Mouse (Mus musculus): ENCODE results near the gene Pls1. TPM values are rescaled to one million over a fixed set of nuclear protein-coding genes. Genes with fewer than 3 reads are reported as not detected.

The Pls1 gene
- total RNA-seq (2021) = under 1 TPM; 0.66 to 0.99 TPM
- long read RNA-seq, experiment 1 = 0 reads
- long read RNA-seq, experiment 2 = 0 reads

DNA sequence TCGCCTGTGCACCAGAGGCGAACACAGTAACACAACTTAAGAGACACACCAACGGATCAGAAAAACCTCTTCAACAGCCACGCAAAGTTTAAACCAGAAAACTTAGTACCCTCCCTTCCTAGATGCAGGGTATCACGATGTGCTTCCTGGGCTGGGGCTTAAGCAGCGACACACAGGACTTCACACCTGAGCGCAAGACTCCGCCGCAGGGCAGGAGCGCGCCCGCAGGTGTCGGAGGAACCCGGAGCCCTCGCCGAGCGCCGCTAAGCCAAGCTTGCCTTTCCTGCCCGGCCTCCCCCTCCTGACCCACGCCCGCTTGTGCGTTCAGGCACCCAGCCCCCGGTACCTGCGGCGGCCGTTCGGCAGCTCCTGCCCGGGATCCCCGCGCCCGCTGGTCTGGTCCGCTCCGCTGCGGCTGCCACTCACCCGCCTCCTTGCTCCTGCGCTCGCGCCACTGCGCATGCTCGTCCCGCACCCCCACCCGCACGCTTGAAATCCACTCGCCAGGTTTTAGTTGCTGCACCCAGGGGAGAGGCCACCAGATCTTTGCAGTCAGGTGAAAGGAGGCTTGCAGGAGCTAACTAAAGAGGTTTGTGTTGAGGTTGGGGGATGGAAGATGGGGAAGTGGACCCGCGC, at the start of gene Pls1:
Gene Pls1 (minus strand): TSS at position 487 of the 636 bp plus-strand sequence.
- DNase-seq = peak; percentile 73

DNA sequence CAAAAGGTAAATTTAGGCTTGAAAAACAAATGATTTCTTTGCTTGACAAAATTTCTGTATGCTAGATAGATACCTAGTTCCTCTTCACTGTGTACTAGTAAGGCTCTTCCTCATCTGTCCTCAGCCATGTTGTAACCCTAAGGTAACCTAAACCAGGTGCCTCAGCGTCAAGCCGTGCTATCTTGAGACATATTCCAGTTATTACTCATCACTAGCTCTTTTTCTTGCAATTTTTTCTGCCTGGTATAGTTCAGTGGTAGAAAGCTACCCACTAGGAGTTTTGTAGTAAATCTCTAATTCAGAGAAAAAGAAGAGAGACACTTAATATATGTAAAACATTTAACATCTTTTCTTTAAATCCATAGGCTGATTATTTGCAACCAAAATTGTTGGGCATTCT, 37.6 kb upstream of the Pls1 start:
- DNase-seq = no peak

DNA sequence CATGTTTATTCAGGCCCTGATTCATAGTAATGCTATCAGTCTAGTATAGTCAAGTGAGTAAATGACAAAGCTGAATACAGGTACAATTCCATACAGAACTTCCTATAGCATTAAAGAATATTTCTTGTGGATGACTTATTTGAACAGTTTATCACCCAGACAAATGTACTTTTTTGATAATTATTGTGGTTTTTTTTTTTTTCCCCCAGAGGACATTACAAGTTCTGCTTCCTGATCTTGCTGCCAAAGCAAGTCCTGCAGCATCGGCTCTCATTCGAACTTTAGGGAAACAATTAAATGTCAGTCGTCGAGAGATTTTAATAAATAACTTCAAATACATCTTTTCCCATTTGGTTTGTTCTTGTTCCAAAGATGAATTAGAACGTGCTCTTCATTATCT, 33.1 kb upstream of the Pls1 start:
- DNase-seq = no peak

DNA sequence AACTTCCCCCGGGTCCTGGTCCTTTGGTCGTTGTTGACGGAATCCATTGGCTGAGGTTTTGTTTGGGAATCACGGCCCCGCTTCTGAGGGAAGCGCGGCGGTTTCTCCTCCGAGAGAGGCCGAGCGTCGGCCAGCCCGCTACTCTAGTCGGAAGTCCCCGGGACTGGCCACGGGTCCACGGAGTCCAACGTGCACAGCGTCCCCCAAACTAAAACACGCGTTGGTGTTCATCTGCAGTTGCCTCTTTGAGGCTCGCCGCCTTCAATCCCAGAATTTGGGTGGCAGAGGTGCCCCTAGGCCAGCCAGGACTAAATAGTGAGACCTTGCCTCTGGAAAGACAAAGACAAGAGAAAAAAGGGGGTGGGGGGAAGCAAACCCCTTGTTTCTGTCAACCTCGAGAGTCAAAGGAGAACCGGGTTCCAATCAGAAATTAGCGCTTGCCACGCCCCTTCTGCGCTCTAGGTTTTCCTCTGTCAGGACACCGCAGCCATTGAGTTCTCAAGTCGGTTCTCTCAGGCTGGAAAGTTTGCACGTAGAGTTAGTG, 13.0 kb upstream of the Pls1 start:
- DNase-seq = peak; percentile 14

DNA sequence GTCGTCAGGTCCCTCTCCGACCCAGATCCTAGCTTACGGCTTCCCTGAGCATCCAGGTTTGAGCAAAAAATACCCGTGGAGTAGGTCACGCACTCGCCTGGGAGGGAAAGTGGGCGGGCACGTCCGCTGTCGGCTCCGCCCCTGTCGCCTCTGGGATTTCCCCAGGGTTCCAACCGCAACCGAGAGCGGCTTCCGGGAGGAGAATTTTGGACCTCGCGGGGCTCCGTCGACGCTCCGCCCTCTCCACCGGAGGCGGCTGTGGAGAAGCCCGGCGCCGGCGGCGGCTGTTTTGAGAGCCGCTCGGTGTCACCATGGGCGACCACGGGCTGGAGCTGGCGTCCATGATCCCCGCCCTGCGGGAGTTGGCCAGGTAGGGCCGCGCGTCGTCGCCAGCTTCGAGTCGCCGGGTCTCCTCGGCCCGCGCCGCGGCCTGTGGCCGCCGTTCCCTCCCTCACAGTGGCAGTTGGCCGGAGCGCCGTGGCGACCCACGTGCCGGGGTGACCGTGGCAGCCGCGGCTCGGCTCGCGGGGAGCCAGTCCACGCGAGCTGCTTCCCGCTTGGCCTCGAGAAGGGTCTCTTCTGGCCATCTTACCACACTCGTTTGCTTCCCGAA, 12.4 kb upstream of the Pls1 start, which contains the start of gene Atr:
Gene Atr (plus strand): TSS at position 184 of the 613 bp plus-strand sequence.
- peak; percentile 92 for DNase-seq

DNA sequence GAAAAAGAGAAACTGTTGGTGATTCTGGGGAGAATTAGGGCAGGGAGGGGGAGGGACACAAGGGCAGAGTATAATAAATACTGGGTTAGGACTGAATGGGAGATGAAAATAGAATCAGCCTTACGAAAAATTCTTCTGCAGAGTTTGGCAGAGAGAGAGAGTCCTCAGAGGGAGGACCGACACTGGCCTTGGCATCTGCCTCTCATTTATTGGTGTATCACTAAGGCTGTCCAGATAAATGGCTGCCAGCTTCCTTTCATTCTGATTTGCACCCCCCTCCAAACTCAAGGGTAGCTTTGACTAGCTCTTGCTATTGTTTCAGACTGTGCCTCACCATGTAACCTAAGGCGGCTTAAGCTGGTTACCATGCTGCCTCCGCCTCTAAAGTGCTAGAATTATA, 10.9 kb upstream of the Pls1 start:
- no peak for DNase-seq

DNA sequence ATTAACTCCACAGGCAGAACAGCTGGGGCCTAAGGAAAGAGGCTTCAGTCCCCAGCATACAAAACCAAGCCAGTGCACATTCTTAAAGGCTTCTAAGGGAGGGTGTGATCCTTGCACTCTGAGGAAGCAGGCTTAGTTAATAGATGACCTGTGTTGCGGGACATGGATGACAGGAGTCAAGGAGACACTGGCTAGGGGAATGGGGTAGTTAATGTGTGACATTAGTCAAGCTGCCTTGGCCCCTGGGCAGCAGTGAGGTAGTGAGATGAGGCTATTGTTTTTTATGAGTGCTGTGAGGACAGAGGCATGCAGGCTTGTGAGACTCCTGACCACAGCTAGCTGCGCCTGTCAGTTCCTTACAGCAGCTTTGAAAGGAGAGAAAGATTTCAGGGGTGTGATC, 9.8 kb upstream of the Pls1 start:
- DNase-seq = no peak

DNA sequence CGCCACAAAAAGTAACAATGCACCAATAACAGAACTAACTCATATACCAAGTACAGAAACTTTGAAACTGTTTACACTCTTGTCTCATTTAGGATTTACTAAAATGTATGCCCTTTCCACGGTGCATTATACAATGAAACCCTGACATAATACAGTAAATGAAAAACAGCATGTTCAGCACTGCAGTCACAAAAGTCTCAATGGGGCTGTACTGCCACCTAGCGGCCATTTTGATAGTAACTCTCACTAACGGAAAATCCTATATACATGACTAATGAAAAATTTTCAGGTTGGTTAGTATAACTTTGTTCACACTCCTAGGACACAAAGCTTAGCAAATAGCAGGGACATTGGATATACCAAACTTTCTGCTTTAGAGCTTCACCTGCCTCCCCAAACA, 7.8 kb upstream of the Pls1 start:
- peak; percentile 79 for DNase-seq

DNA sequence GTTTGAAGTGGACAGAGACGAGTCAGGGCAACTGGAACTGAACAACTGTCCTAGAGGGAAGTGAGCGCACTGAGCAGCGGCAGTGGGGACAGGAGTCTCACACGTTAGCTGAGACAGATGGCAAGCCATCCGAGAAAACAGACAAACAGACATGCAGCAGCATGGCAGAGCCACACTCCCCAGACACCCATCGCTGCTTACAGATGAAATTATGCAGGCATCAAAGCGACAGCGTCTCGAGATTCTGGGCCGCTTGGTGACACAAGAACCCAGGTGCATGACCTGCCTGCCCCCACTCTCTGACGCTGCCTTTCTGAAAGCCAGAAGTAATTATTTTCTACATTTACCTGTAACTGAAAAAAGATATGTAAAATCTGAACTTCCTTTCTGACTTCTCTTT, 6.6 kb upstream of the Pls1 start:
- DNase-seq = no peak

DNA sequence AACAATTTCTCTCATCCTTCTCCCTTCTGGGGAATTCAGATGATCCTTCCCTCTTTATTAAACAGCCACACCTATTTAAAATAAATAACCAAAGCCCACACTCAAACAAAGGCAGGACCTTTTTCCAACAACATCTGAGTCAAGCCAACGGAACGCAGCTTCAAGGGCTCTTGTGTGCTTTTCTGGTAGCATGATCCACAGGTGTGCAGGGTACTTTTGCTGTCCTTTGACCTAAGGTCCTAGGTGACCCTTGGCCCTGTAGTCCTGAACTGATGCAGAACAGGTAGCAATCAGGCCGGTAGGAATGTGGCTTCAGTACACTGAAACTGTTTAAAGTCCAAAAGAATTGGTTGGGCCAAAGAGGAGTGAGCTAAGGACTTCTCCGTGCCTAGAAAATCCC, 600 bp upstream of the Pls1 start:
- DNase-seq = no peak

DNA sequence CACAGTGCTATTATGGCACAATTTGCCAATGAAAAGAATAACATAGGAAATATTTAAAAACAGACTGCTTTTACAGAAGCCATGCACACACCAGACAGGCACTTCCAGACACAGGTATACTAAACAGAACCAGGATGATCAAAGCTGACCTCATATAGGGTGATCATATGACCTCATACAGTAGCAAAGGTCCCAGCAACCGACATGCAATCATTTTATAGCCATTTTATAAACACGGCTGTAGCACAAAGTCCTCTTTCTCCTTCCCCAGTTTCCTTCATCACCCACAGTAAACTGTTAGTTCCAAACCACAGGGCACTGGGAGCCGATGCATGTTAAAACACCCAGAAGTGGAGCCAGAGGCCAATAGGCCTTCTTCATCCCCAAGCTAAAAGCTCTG, 5.7 kb downstream of the Pls1 start:
- DNase-seq = no peak

DNA sequence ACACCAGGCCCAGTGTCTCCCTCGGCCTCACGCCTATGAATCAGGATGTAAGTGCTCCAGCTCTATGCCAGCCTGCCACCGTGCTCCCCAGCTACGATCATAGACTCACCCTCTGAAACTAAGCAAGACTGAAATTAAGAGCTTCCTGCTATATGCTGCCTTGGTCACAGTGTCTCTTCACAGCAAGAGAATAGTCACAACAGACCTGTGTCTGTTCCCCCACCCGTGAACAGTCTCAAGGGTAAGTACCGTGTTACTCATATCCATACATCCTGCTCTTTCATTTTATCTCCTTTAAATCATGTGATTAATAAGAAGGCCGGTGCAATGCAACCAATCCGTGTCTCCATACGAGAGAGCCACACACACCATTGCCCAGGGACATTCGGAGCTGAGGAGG, 9.4 kb downstream of the Pls1 start:
- DNase-seq = no peak

DNA sequence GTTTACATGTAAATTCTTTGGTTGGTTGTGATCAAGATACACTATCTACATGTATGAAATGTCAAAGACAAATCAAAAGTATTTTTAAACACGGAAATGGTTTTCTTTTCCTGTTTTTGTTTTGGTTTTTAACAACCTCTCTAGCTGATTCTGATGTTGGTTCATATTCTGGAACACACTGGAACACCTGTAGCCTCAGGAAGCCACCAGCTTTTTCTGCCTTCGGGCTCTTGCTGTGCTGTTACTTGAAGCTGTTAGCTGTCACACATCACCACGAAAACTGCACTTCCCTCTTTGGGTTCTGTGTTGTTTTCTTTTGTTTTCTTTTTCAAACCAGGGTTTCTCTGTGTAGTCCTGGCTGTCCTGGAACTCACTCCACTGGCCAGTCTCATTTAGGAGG, 10.3 kb downstream of the Pls1 start:
- DNase-seq = no peak

DNA sequence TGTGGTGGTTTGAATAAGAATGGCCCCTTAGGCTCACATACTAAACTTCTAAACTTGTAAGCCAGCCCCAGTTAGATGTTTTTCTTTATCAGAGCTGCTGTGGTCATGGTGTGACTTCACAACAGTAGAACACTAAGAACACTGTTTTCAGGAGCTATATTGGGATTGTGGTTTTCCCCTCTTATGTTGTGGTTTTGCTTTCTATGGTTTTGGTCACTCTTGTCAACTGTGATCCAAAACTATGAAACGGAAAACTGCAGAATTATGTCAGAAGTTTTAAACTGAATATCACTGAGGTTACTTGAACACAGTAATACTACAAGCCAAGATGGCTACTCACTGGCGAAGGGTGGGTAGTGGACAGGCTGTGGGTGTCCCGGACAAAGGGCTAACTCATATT, 12.4 kb downstream of the Pls1 start:
- no peak for DNase-seq

DNA sequence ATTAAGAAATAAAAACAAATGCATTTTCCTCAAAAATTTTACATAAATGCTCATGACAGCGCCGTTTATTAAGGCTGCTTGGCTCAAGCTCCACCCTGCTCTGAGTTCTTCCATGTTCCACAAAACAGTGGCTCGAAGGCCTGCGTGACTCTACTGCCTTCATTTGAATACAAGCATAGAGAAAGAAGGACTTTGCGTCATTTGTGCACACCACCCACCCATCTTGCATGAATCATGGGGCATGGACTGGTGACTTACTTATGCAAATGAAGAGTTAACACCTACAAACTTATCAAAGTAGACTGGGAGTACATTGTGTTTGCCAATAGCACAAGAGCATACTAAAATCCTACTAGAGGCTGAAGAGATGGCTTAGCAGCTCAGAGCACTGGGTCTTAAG, 17.5 kb downstream of the Pls1 start:
- DNase-seq = no peak

DNA sequence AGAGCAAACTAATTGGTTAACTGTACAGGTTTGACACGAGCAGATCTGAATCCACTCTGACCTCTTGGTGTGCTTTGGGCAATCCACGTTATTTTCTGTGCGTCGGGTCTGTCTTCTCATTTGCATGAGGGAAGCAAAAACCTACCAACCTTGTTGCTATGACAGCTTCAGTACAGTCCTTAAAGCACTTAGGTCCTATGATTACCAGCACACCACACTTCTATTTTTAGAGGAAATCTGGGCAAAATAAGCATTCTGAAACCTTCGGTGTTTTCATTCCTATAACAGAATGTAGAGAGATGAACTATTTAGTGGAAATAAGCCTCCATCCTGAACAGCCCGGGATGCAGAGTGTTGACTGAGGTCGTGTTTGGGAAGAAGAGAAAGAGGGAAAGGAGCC, 22.6 kb downstream of the Pls1 start:
- no peak for DNase-seq

DNA sequence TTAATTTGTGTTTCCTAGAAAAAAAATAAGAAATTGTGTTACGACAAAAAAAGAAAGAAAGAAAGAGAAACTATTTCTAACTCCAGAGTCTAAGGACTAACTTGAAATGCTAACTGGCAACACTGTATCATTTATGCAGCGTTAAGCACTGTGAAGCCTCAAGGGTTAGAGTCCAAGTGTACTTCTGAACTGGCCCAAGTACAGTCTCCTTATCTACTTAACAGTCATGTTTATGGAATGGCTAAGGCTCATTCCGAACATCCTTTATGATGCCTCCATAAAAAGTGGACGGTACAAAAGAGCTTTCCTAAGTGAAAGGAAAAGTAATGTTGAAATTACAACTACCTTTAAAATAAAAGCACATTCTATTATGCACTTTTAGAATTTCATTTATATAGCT, 29.4 kb downstream of the Pls1 start:
- no peak for DNase-seq

DNA sequence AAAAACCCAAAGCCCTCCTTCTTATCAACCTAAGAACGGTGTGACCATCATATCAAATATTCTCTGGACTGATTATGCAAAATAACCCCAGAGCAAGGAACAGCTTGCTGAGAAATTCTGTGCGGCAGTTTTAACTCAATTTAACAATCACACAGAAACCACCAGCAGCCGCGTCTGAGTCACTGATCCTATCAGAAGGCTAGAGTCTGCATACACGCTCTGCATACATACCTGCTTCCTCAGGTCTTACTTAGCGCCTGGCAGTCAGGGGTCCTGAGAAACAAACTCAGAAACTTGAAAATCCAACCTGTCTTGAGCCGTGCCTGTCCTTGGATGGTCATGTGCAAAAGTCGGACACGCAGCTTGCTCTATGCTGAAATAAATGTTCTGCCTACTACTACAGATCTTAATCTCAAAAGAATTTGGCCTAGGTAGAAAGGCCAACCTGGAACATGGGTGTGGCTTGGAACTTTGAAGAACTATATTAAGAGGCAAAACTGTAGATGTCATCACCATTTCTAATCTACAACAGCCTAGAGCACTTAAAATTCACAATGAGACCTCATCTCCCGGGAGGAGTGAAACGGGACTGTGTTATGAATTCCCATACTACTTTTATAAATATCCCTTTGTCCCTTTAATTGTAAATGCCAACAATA, 30.0 kb downstream of the Pls1 start:
- DNase-seq = no peak

DNA sequence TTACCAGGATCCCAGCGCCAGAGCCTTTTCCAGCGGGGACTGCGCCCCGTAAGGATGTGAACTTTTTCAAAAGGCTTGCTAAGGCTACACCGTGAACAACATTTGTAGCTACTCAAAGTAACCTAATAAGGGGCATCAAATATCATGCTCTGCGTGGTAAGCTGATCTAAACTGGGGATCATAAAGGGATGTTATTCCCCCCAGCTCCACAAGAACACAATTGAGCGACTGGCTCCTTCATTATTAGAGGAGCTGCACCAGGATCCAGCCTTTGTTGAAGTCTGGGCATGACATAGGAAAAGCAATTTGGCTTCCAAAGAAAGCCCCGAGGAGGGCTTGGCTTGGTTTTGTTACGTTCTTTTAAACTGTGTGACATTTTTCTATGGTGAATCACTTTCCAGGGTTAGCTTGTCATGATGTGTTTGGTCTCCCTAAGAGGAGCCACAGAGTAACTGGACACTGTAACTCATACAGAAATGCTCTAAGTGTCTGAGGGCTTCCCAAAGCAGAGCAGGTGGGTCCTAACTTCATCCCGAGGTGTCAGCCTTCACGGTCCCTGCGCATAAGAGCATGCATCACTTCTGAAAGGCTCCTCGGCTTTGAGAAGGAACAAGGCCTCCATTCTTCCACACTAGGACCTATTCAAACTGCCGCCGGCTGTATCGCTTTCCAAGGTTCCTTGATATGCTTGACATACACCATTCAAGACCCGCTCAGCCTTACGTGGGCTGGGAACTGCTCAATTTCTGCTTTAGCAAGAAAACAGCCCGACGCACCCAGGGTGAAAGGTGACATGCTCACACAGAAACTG, 31.2 kb downstream of the Pls1 start:
- no peak for DNase-seq

DNA sequence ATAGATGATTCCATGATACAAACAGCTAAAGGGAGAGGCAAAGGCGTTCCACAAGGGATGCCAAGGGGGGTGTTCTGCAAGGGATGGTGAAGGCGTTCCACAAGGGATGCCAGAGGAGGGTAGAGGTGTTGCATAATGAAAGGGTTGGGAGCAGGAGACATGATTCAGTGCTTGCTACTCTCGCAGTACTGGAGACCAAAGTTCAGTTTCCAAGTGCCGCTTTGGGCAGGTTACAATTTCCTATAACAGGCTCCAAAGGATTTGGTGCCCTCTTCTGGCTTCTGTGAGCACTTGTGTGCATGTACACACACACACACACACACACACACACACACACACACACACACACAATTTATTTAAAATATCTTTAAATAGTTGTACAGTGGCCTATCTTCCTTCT, 33.3 kb downstream of the Pls1 start:
- DNase-seq = no peak

DNA sequence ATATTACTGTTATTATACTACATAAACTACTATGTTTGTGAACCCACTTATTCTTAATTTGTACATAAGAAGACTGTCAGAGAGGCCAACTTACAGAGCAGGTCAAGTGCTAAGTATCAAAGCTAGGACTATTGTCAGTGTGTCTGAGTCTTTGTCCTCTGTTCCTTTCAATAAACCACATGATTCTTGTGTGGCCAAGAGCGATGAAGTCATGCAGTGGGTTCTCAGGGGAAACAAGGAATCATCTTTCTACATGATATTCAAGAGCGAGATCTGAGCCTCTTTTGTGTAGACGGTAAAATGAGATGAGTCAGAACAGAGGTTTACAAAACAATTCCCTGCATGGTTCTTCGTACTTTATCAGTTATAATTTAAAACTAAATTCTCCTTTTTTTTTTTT, 35.5 kb downstream of the Pls1 start:
- DNase-seq = no peak

DNA sequence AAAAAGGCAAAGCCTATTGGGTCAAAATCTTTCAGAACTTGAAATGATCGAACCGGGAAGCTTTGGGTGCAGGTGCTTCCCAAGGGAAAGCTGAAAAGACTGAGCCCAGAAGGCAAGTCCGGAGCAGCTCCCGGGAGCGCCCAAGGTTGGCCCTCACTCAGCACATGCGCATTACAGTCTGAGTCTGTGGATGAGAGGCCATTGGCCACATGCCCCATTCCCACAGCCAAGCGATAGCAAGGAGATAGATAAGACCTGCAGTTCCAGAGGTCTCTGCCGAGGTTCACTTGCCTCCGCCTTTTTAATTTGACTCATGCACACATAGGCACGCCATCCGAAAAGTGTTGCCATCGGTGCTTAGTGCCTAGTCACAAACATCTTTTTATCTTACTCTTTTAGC, 39.7 kb downstream of the Pls1 start:
- DNase-seq = no peak

DNA sequence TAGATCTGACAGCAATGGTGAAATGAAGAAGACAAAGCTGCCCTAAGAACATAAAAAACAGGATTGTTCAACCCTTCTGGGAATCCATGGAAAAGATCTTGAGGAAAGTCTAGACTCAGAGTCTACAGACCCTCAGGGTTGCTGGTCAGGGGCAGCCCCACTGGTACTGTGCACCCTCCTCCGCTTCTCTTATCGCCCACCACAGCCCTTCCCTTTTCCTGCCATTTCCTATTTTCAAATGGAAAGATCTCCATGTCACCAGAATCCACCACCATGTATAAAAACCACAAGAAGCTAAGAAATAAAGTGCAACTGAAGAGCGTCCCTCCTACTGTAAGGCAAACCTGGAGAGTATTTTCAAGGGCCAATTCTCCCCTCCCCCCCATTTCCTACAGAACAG, 41.3 kb downstream of the Pls1 start:
- DNase-seq = no peak
